Mouse (Mus musculus): Measurements from ENCODE around the gene Thpo.

Gene Thpo

GRCm38 (mm10) chr16:20724338-20724748, 10.0 kb downstream of the Thpo start:
- 39% methylated on average over 5 of the region's 5 CpGs for WGBS

- 79% methylated on average over 4 of the region's 4 CpGs for WGBS
Observed at GRCm38 (mm10) chr16:20723247-20723646, 11.1 kb downstream of the Thpo start.

GRCm38 (mm10) chr16:20722736-20723135, 11.6 kb downstream of the Thpo start:
- 87% methylated on average over 4 of the region's 4 CpGs for WGBS

GRCm38 (mm10) chr16:20721808-20722207, 12.5 kb downstream of the Thpo start:
- 88% methylated on average over 10 of the region's 10 CpGs for WGBS

- WGBS: 1% methylated on average over 18 of the region's 18 CpGs
Observed at GRCm38 (mm10) chr16:20717978-20718670, 16.2 kb downstream of the Thpo start.

GRCm38 (mm10) chr16:20717181-20717977, 16.9 kb downstream of the Thpo start, which contains the start of the genes Polr2h and Clcn2:
Gene Polr2h (plus strand): TSS chr16:20717665.
Gene Clcn2 (minus strand): TSS chr16:20717746.
- WGBS: under 1% methylated on average over 62 of the region's 62 CpGs

- 0% methylated on average over 8 of the region's 8 CpGs for WGBS
Observed at GRCm38 (mm10) chr16:20716841-20717180, 17.5 kb downstream of the Thpo start.

GRCm38 (mm10) chr16:20715976-20716840, 18.1 kb downstream of the Thpo start:
- under 1% methylated on average over 67 of the region's 68 CpGs for WGBS

- WGBS: 2% methylated on average over 11 of the region's 12 CpGs
Observed at GRCm38 (mm10) chr16:20715566-20715965, 18.7 kb downstream of the Thpo start.

- WGBS: 42% methylated on average over 2 of the region's 2 CpGs
Observed at GRCm38 (mm10) chr16:20715161-20715560, 19.1 kb downstream of the Thpo start.

- WGBS: 31% methylated on average over 11 of the region's 11 CpGs
Observed at GRCm38 (mm10) chr16:20714307-20715080, 19.8 kb downstream of the Thpo start.

GRCm38 (mm10) chr16:20712889-20713288, 21.4 kb downstream of the Thpo start:
- WGBS: 82% methylated on average over 7 of the region's 7 CpGs

GRCm38 (mm10) chr16:20712190-20712589, 22.1 kb downstream of the Thpo start:
- 70% methylated on average over 9 of the region's 9 CpGs for WGBS

GRCm38 (mm10) chr16:20710810-20711209, 23.5 kb downstream of the Thpo start:
- WGBS: 69% methylated on average over 4 of the region's 4 CpGs

GRCm38 (mm10) chr16:20710370-20710769, 23.9 kb downstream of the Thpo start:
- WGBS: 92% methylated on average over 11 of the region's 11 CpGs

GRCm38 (mm10) chr16:20708939-20709734, 25.2 kb downstream of the Thpo start:
- WGBS: 71% methylated on average over 19 of the region's 19 CpGs

- WGBS: 80% methylated on average over 21 of the region's 21 CpGs
Observed at GRCm38 (mm10) chr16:20708220-20708938, 25.9 kb downstream of the Thpo start.

- 65% methylated on average over 2 of the region's 2 CpGs for WGBS
Observed at GRCm38 (mm10) chr16:20706407-20707055, 27.8 kb downstream of the Thpo start.

- 50% methylated on average over 3 of the region's 3 CpGs for WGBS
Observed at GRCm38 (mm10) chr16:20705786-20706185, 28.5 kb downstream of the Thpo start.
